Mouse (Mus musculus) cerebellum, adult 2 months (tissue): Measurements from ENCODE around the gene Klf16.

ENCODE experiments used
- CTCF ChIP-seq: fragments of 200-500 bp; IDR thresholded peaks from 2 replicates; pipeline ENCODE4 v1.5.1; 2011; ENCODE audit warnings: low read depth, mild to moderate bottlenecking, control low read depth, low read length, moderate library complexity, borderline replicate concordance; ENCODE audit not compliant: insufficient read depth
- POLR2A ChIP-seq: fragments of 200-500 bp; IDR thresholded peaks from 2 replicates; pipeline ENCODE4 v1.6.1; 2011; ENCODE audit warnings: low read length, control low read depth, borderline replicate concordance; ENCODE audit not compliant: insufficient read depth

GRCm38 (mm10) chr10:80568876-80569275 is 8.2 kb downstream of the Klf16 start:
- no peak for TF ChIP-seq CTCF
- TF ChIP-seq POLR2A: no peak
